Mouse (Mus musculus): ENCODE measurements around the gene Lrig1. TPM values are rescaled to one million over a fixed set of nuclear protein-coding genes. Genes with fewer than 3 reads are reported as not detected.
"Not testable (repeated sequence)": the region's sequence is repeated elsewhere in the genome, so short reads cannot be mapped to it uniquely, and the experiment has no call there.

Lrig1 gene
- total and polyA plus RNA-seq, 3 experiments = 0.58 to 0.75 TPM; not detected in 1

GRCm38 (mm10) chr6:94560896-94561295 lies 139.1 kb downstream of the Lrig1 start:
- Histone ChIP-seq H3K79me2 (ENCODE audit: control insufficient read depth, insufficient read depth, low read length, poor library complexity) (no peaks in the 10 kb centered on the region), H3K4me1 (ENCODE audit: control insufficient read depth in 1 of 2, insufficient read depth in 2 of 2, low read length in 2 of 2) (no peaks in the 10 kb centered on the region), H3K36me3 (ENCODE audit: control insufficient read depth in 1 of 2, insufficient read depth in 2 of 2, low read length in 2 of 2) (no peaks in the 10 kb centered on the region), H3K27me3 (ENCODE audit: control insufficient read depth in 1 of 2, insufficient read depth in 2 of 2, low read length in 2 of 2) (no peaks in the 10 kb centered on the region), H3K9ac (ENCODE audit: control insufficient read depth, low read depth, low read length, poor library complexity, severe bottlenecking) (no peak overlapping the region), H3K4me3 (ENCODE audit: control insufficient read depth in 1 of 2, insufficient read depth in 1 of 2, low read depth in 2 of 2, low read length in 2 of 2) (no peak overlapping the region), H3K9me3 (replicated peaks; ENCODE audit: insufficient read depth, low read length) (no peaks in the 10 kb centered on the region), H3K27ac (ENCODE audit: control insufficient read depth, low read depth, low read length) (no peak overlapping the region)
- no peak for DNase-seq (ENCODE audit: low read depth, low spot score)
- TF ChIP-seq TBP (IDR thresholded peaks at IDR 0.05; ENCODE audit: low read depth, low read length) = no peak
- no peak for TF ChIP-seq CTCF (IDR thresholded peaks at IDR 0.05 in 2 of 3, conservative IDR thresholded peaks at IDR 0.05 in 1 of 3; ENCODE audit: control insufficient read depth in 1 of 3, insufficient read depth in 1 of 3, low read depth in 2 of 3, low read length in 3 of 3, poor library complexity in 1 of 3, severe bottlenecking in 1 of 3)
- TF ChIP-seq RAD21 (IDR thresholded peaks at IDR 0.05; ENCODE audit: low read depth, low read length) = no peak
- TF ChIP-seq E2F4 (IDR thresholded peaks at IDR 0.05; ENCODE audit: borderline replicate concordance, low read depth, low read length) = no peak

GRCm38 (mm10) chr6:94558603-94559002 lies 141.4 kb downstream of the Lrig1 start:
- not testable (repeated sequence) for H3K9me3 ChIP-seq (replicated peaks; ENCODE audit: insufficient read depth, low read length); H3K27ac ChIP-seq (ENCODE audit: control insufficient read depth, low read depth, low read length); H3K9ac ChIP-seq (ENCODE audit: control insufficient read depth, low read depth, low read length, poor library complexity, severe bottlenecking); H3K4me1 ChIP-seq (ENCODE audit: control insufficient read depth in 1 of 2, insufficient read depth in 2 of 2, low read length in 2 of 2); H3K79me2 ChIP-seq (ENCODE audit: control insufficient read depth, insufficient read depth, low read length, poor library complexity); H3K36me3 ChIP-seq (ENCODE audit: control insufficient read depth in 1 of 2, insufficient read depth in 2 of 2, low read length in 2 of 2); H3K4me3 ChIP-seq (ENCODE audit: control insufficient read depth in 1 of 2, insufficient read depth in 1 of 2, low read depth in 2 of 2, low read length in 2 of 2); H3K27me3 ChIP-seq (ENCODE audit: control insufficient read depth in 1 of 2, insufficient read depth in 2 of 2, low read length in 2 of 2); DNase-seq (ENCODE audit: low read depth, low spot score)

Other genes with a start within 250 kb of the Lrig1 start
- 6.2 and 8.1 TPM in 2 replicates for gene Slc25a26, start 199.8 kb downstream of the Lrig1 start, total RNA-seq (2012; rRNA removed)
- 10 to 100 TPM in 1 of 2 experiments, not detected in 1; 11.5 TPM for gene Slc25a26, start 199.8 kb downstream of the Lrig1 start, polyA plus RNA-seq (2012; ENCODE audit: insufficient read depth in 1 of 2, insufficient read length in 2 of 2, low read depth in 1 of 2, low replicate concordance in 2 of 2, missing spikeins in 1 of 2)